15 mouse cellular contexts compared by ENCODE assay signal in genomic region chr2:153522270-153522669, GRCm38 (mm10). TPM values are rescaled to one million over a fixed set of nuclear protein-coding genes. Genes with fewer than 3 reads are reported as not detected.
DNase-seq lines count a peak whose midpoint lies in the region; ATAC-seq and TF ChIP-seq lines count a peak whose summit lies in the region.
"Had no signal": no experiment of that assay in that cellular context is flagged by ENCODE, and none has a peak within 500 bp of the region (broad histone marks: within the 10 kb centered on the region; RNA-seq: fewer than 3 reads in every experiment).

No protein-coding gene starts in this region.

- 38% methylated on average over 4 of the region's 4 CpGs for WGBS in heart, embryonic 15.5 days
- 24% methylated on average over 4 of the region's 4 CpGs for WGBS in limb, embryonic 10.5 days

- no peak overlapping the region for H3K4me3 ChIP-seq in heart, embryonic 15.5 days
- 0 out of 2 replicates have a peak overlapping the region, but pooled peaks have one; percentile 20 for H3K4me3 ChIP-seq in E14TG2a.4 (replicated peaks; ENCODE audit: low read length)
- H3K4me3 ChIP-seq in limb, embryonic 10.5 days = no peak overlapping the region
- H3K4me3 ChIP-seq: embryonic facial prominence, embryonic 15.5 days had no signal

- no peak overlapping the region for H3K9ac ChIP-seq in heart, embryonic 15.5 days
- H3K9ac ChIP-seq: embryonic facial prominence, embryonic 15.5 days had no signal

- no peaks in the 10 kb centered on the region for H3K36me3 ChIP-seq in heart, embryonic 15.5 days
- no peaks in the 10 kb centered on the region for H3K36me3 ChIP-seq in E14TG2a.4 (ENCODE audit: insufficient read depth, low read length)
- H3K36me3 ChIP-seq in limb, embryonic 10.5 days = no peaks in the 10 kb centered on the region
- H3K36me3 ChIP-seq: embryonic facial prominence, embryonic 15.5 days had no signal

- DNase-seq in heart, adult 9 months (ENCODE audit: low spot score in 2 of 2) = no peak
- DNase-seq in embryo, embryonic 10.5 days (ENCODE audit: low spot score) = peak; percentile 46
- peak; percentile 47 for DNase-seq in limb, embryonic 10.5 days (ENCODE audit: low spot score)
- no peak for DNase-seq in lung, postnatal 25 days (ENCODE audit: low spot score)
- DNase-seq in B cell, adult 2 months = no peak
- DNase-seq in left cerebral cortex, adult 8-10 months (ENCODE audit: low spot score in 2 of 2) = no peak
- DNase-seq: gastrocnemius, postnatal 14 days; right cerebral cortex, postnatal 25 days had no signal

- TF ChIP-seq CTCF in E14TG2a.4 (conservative IDR thresholded peaks at IDR 0.05; ENCODE audit: low read length) = no peak

- no peaks in the 10 kb centered on the region for H3K9me3 ChIP-seq in heart, embryonic 15.5 days (replicated peaks)
- no peaks in the 10 kb centered on the region for H3K9me3 ChIP-seq in E14TG2a.4 (ENCODE audit: low read length)
- no peaks in the 10 kb centered on the region for H3K9me3 ChIP-seq in limb, embryonic 10.5 days (replicated peaks)
- H3K9me3 ChIP-seq: embryonic facial prominence, embryonic 15.5 days had no signal

- no peak; the same call in 1 of the 2 replicates for ATAC-seq in heart, embryonic 15.5 days (replicated peaks; ENCODE audit: insufficient number of reproducible peaks, insufficient read depth, low FRiP score, low read depth)

- 0 out of 2 replicates have a peak overlapping the region, but pooled peaks have one; percentile 2 for H3K27ac ChIP-seq in heart, embryonic 15.5 days
- peak overlapping the region; percentile 53 for H3K27ac ChIP-seq in limb, embryonic 10.5 days
- H3K27ac ChIP-seq: embryonic facial prominence, embryonic 15.5 days; kidney, postnatal 0 days had no signal

- no peak overlapping the region for H3K4me2 ChIP-seq in heart, embryonic 15.5 days
- H3K4me2 ChIP-seq: embryonic facial prominence, embryonic 15.5 days had no signal

- no peaks in the 10 kb centered on the region for H3K27me3 ChIP-seq in heart, embryonic 15.5 days
- H3K27me3 ChIP-seq in E14TG2a.4 (ENCODE audit: insufficient read depth, low read length) = peaks cover 33% of the 10 kb centered on the region
- H3K27me3 ChIP-seq in limb, embryonic 10.5 days (ENCODE audit: low read depth, poor library complexity, severe bottlenecking) = peaks cover 51% of the 10 kb centered on the region

- H3K4me1 ChIP-seq in heart, embryonic 15.5 days (replicated peaks) = peaks cover 54% of the 10 kb centered on the region
- peaks cover 86% of the 10 kb centered on the region for H3K4me1 ChIP-seq in E14TG2a.4 (replicated peaks; ENCODE audit: low read depth, low read length)
- peaks cover 55% of the 10 kb centered on the region for H3K4me1 ChIP-seq in limb, embryonic 10.5 days

RNA-seq across cellular contexts. Expression of gene Nol4l, which starts 7.5 kb away (rescaled TPM):
- polyA plus RNA-seq in heart, embryonic 15.5 days (2015; fragmentation: Nextera tagmentation; extraction: Ambion mirVana) = 6.9 and 10.9 TPM in 2 replicates
- 15.8 and 17.2 TPM in 2 replicates for polyA plus RNA-seq in limb, embryonic 10.5 days (2016; fragmentation: Nextera tagmentation; extraction: Ambion mirVana)
- 10 to 100 TPM; 41.1 to 48.9 (median 45.1) TPM for total RNA-seq in left cerebral cortex, adult 8-10 months (2022)

RNA-seq across cellular contexts. Expression of gene 4930404H24Rik, which starts 29.7 kb away (rescaled TPM):
- not detected in 2 replicates for polyA plus RNA-seq in heart, embryonic 15.5 days (2015; fragmentation: Nextera tagmentation; extraction: Ambion mirVana)
- not detected in 2 replicates for polyA plus RNA-seq in limb, embryonic 10.5 days (2016; fragmentation: Nextera tagmentation; extraction: Ambion mirVana)
- total RNA-seq in left cerebral cortex, adult 8-10 months (2022) = not detected
- total RNA-seq: ES-E14; gastrocnemius, postnatal 14 days had no signal
- polyA plus RNA-seq: embryonic facial prominence, embryonic 15.5 days; kidney, postnatal 0 days; limb, embryonic 14.5 days; urinary bladder, adult 2 months had no signal

Comparison
In these comparisons a context has a peak if more than half of its experiments do, and no peak if none do; other contexts are left out.
1. DNase-seq: peak in embryo, embryonic 10.5 days (single experiment) and limb, embryonic 10.5 days (single experiment); none in heart, adult 9 months (0 of 2), lung, postnatal 25 days (single experiment), B cell, adult 2 months (0 of 2) and left cerebral cortex, adult 8-10 months (0 of 2).